Mouse (Mus musculus): Measurements from ENCODE around the gene Tmem9b. TPM values are rescaled to one million over a fixed set of nuclear protein-coding genes. Genes with fewer than 3 reads are reported as not detected.

Gene Tmem9b
- total RNA-seq, 1 experiment from 2014 or later: 21.5 TPM

- ATAC-seq (replicated peaks; ENCODE audit: low read depth, poor library complexity, severe bottlenecking): no peak
Observed at GRCm38 (mm10) chr7:109741703-109742102, 11.0 kb downstream of the Tmem9b start.

- no peak for ATAC-seq (replicated peaks; ENCODE audit: low read depth, poor library complexity, severe bottlenecking)
Observed at GRCm38 (mm10) chr7:109741060-109741459, 11.6 kb downstream of the Tmem9b start.

GRCm38 (mm10) chr7:109739822-109740370 lies 12.8 kb downstream of the Tmem9b start:
- ATAC-seq (replicated peaks; ENCODE audit: low read depth, poor library complexity, severe bottlenecking): no peak

GRCm38 (mm10) chr7:109734806-109735205 lies 17.9 kb downstream of the Tmem9b start:
- no peak for ATAC-seq (replicated peaks; ENCODE audit: low read depth, poor library complexity, severe bottlenecking)

GRCm38 (mm10) chr7:109731626-109732025 lies 21.0 kb downstream of the Tmem9b start, which contains the start of gene Ascl3:
TSS of gene Ascl3 (minus strand) at chr7:109731726.
- no peak for ATAC-seq (replicated peaks; ENCODE audit: low read depth, poor library complexity, severe bottlenecking)

- no peak for ATAC-seq (replicated peaks; ENCODE audit: low read depth, poor library complexity, severe bottlenecking)
Observed at GRCm38 (mm10) chr7:109723697-109724096, 29.0 kb downstream of the Tmem9b start, which contains the start of gene BC051019. TSS of gene BC051019 (minus strand) at chr7:109723850.

GRCm38 (mm10) chr7:109723114-109723513 lies 29.6 kb downstream of the Tmem9b start:
- ATAC-seq (replicated peaks; ENCODE audit: low read depth, poor library complexity, severe bottlenecking): no peak

GRCm38 (mm10) chr7:109722618-109723017 lies 30.1 kb downstream of the Tmem9b start:
- ATAC-seq (replicated peaks; ENCODE audit: low read depth, poor library complexity, severe bottlenecking): no peak

- peak; percentile 69 for ATAC-seq (replicated peaks; ENCODE audit: low read depth, poor library complexity, severe bottlenecking)
Observed at GRCm38 (mm10) chr7:109719286-109719685, 33.4 kb downstream of the Tmem9b start.

- ATAC-seq (replicated peaks; ENCODE audit: low read depth, poor library complexity, severe bottlenecking): no peak
Observed at GRCm38 (mm10) chr7:109713434-109713982, 39.2 kb downstream of the Tmem9b start.

- no peak for ATAC-seq (replicated peaks; ENCODE audit: low read depth, poor library complexity, severe bottlenecking)
Observed at GRCm38 (mm10) chr7:109712198-109712597, 40.5 kb downstream of the Tmem9b start.

- ATAC-seq (replicated peaks; ENCODE audit: low read depth, poor library complexity, severe bottlenecking): no peak
Observed at GRCm38 (mm10) chr7:109710069-109710468, 42.6 kb downstream of the Tmem9b start.

- ATAC-seq (replicated peaks; ENCODE audit: low read depth, poor library complexity, severe bottlenecking): no peak
Observed at GRCm38 (mm10) chr7:109708961-109709382, 43.7 kb downstream of the Tmem9b start.

GRCm38 (mm10) chr7:109707023-109707785 lies 45.5 kb downstream of the Tmem9b start:
- ATAC-seq (replicated peaks; ENCODE audit: low read depth, poor library complexity, severe bottlenecking): peak; percentile 40; the same call in 1 of the 2 replicates

- no peak for ATAC-seq (replicated peaks; ENCODE audit: low read depth, poor library complexity, severe bottlenecking)
Observed at GRCm38 (mm10) chr7:109704461-109704860, 48.2 kb downstream of the Tmem9b start.

- ATAC-seq (replicated peaks; ENCODE audit: low read depth, poor library complexity, severe bottlenecking): no peak
Observed at GRCm38 (mm10) chr7:109704016-109704377, 48.7 kb downstream of the Tmem9b start.

- ATAC-seq (replicated peaks; ENCODE audit: low read depth, poor library complexity, severe bottlenecking): peak; percentile 93
Observed at GRCm38 (mm10) chr7:109703190-109704015, 49.3 kb downstream of the Tmem9b start, which contains the start of the genes St5 and Akip1. TSS of gene St5 (minus strand) at chr7:109703605. TSS of gene Akip1 (plus strand) at chr7:109703690.

GRCm38 (mm10) chr7:109702721-109703120 lies 50.0 kb downstream of the Tmem9b start:
- no peak for ATAC-seq (replicated peaks; ENCODE audit: low read depth, poor library complexity, severe bottlenecking)

GRCm38 (mm10) chr7:109700213-109700612 lies 52.5 kb downstream of the Tmem9b start:
- ATAC-seq (replicated peaks; ENCODE audit: low read depth, poor library complexity, severe bottlenecking): no peak

- no peak for ATAC-seq (replicated peaks; ENCODE audit: low read depth, poor library complexity, severe bottlenecking)
Observed at GRCm38 (mm10) chr7:109695339-109695726, 57.3 kb downstream of the Tmem9b start.
